Comparison of ENCODE assay signal across 1 mouse cellular context in genomic region chr4:45909924-45910323, GRCm38 (mm10).
TF ChIP-seq lines count a peak whose summit lies in the region.

No protein-coding gene starts in this region.

TF ChIP-seq in MEL, 35 proteins besides CTCF, POLR2A, EP300 and RAD21:
- no peak for TF ChIP-seq MYB (IDR thresholded peaks at IDR 0.05; ENCODE audit: low read depth, low read length)
- no peak for TF ChIP-seq CHD1 (IDR thresholded peaks at IDR 0.05; ENCODE audit: low read depth, low read length)
- TF ChIP-seq SMC3 (IDR thresholded peaks at IDR 0.05; ENCODE audit: low read depth, low read length) = no peak; the same call in 1 of the 2 replicates
- TF ChIP-seq TAL1 (IDR thresholded peaks at IDR 0.05; ENCODE audit: low read length) = no peak
- no peak for TF ChIP-seq ETS1 (IDR thresholded peaks at IDR 0.05; ENCODE audit: low read depth, low read length)
- TF ChIP-seq POLR2AphosphoS2 (IDR thresholded peaks at IDR 0.05; ENCODE audit: low read length) = no peak
- TF ChIP-seq NELFE (IDR thresholded peaks at IDR 0.05; ENCODE audit: low read depth, low read length) = no peak
- TF ChIP-seq USF1 (IDR thresholded peaks at IDR 0.05; ENCODE audit: low read depth, low read length) = no peak
- TF ChIP-seq NRF1 (IDR thresholded peaks at IDR 0.05; ENCODE audit: insufficient read depth, low read depth, low read length, poor library complexity, severe bottlenecking) = no peak
- TF ChIP-seq MXI1 (IDR thresholded peaks at IDR 0.05; ENCODE audit: low read depth, low read length) = no peak
- no peak for TF ChIP-seq E2F4 (IDR thresholded peaks at IDR 0.05; ENCODE audit: borderline replicate concordance, low read depth, low read length)
- TF ChIP-seq ZC3H11A (IDR thresholded peaks at IDR 0.05; ENCODE audit: low read depth, low read length) = no peak
- no peak for TF ChIP-seq BHLHE40 (IDR thresholded peaks at IDR 0.05; ENCODE audit: borderline replicate concordance, low read depth, low read length)
- TF ChIP-seq GATA1 (IDR thresholded peaks at IDR 0.05; ENCODE audit: low read depth, low read length) = no peak
- no peak for TF ChIP-seq TBP (IDR thresholded peaks at IDR 0.05; ENCODE audit: low read depth, low read length)
- no peak for TF ChIP-seq MEF2A (IDR thresholded peaks at IDR 0.05; ENCODE audit: extremely low read depth, insufficient replicate concordance, low read depth, low read length, poor library complexity, severe bottlenecking)
- TF ChIP-seq JUND (IDR thresholded peaks at IDR 0.05; ENCODE audit: low read depth, low read length) = no peak
- TF ChIP-seq MAX (IDR thresholded peaks at IDR 0.05; ENCODE audit: low read length) = no peak
- TF ChIP-seq RCOR1 (IDR thresholded peaks at IDR 0.05; ENCODE audit: low read depth, low read length) = no peak
- no peak for TF ChIP-seq ELF1 (IDR thresholded peaks at IDR 0.05; ENCODE audit: low read depth, low read length)
